In the genomic region with DNA sequence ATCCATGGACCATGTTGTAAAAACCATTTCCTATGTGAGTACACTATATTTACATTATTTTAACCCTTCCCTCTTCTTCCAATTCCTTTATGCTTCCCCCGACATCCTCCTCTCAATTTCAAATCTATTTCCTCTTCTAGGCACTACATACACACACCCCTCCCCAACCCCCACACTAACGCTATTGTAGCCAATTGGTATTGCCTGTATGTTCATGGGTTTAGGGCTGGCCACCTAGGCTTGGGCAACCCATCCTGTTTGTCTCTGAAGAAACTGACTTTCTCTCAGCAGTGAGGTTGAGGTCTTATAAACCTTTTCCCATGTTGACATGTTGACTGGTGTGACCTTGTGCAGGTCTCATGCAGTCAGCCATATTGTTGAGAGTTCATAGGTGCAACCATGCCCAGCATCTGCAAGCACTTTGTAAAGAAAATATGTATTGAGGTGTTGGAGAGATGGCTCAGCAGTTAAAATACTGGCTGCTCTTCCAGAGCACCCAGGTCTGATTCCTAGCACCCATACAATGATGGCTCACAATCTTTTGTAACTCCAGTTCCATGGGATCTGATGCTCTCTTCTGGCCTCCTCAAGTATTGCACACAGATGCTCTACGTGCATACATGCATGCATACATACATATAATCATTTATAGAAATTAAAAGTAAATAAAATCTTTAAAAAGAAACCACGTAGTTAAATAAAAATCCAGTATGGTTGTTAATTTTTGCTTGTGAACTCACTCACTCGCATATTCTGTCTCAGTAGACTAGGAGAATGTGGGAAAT, we compare ENCODE assay signal across 25 mouse cellular contexts. TPM values are rescaled to one million over a fixed set of nuclear protein-coding genes. Genes with fewer than 3 reads are reported as not detected.
DNase-seq lines count a peak whose midpoint lies in the region; ATAC-seq and TF ChIP-seq lines count a peak whose summit lies in the region.
"Had no signal": no experiment of that assay in that cellular context is flagged by ENCODE, and none has a peak within 500 bp of the region (broad histone marks: within the 10 kb centered on the region; RNA-seq: fewer than 3 reads in every experiment).

No protein-coding gene starts in this region.

- H3K4me2 ChIP-seq in kidney, postnatal 0 days (ENCODE audit: low read length) = no peak overlapping the region
- H3K4me2 ChIP-seq in kidney, embryonic 14.5 days (replicated peaks; ENCODE audit: low read depth, low read length) = no peak overlapping the region
- H3K4me2 ChIP-seq in lung, postnatal 0 days (replicated peaks; ENCODE audit: low read depth, low read length) = no peak overlapping the region
- H3K4me2 ChIP-seq: embryonic facial prominence, embryonic 13.5 days; forebrain, embryonic 13.5 days; heart, embryonic 11.5 days; hindbrain, embryonic 15.5 days; lung, embryonic 15.5 days; midbrain, embryonic 12.5 days had no signal

- no peaks in the 10 kb centered on the region for H3K27me3 ChIP-seq in kidney, postnatal 0 days (ENCODE audit: insufficient read depth, low read length)
- H3K27me3 ChIP-seq in kidney, embryonic 14.5 days (ENCODE audit: control insufficient read depth, insufficient read depth, low read length) = no peaks in the 10 kb centered on the region
- H3K27me3 ChIP-seq in lung, postnatal 0 days (replicated peaks; ENCODE audit: insufficient read depth, low read length) = no peaks in the 10 kb centered on the region
- H3K27me3 ChIP-seq: embryonic facial prominence, embryonic 13.5 days; forebrain, embryonic 13.5 days; hindbrain, embryonic 15.5 days; lung, embryonic 15.5 days; midbrain, embryonic 12.5 days had no signal

- ATAC-seq in kidney, postnatal 0 days (replicated peaks; ENCODE audit: low FRiP score, low read depth) = no peak
- ATAC-seq in kidney, embryonic 14.5 days (ENCODE audit: low FRiP score, low TSS enrichment) = no peak
- ATAC-seq in lung, postnatal 0 days = no peak
- ATAC-seq: forebrain, embryonic 13.5 days had no signal

- no peak for TF ChIP-seq EP300 in lung, postnatal 0 days (IDR thresholded peaks at IDR 0.05)

- no peaks in the 10 kb centered on the region for H3K36me3 ChIP-seq in kidney, postnatal 0 days (ENCODE audit: insufficient read depth, low read length)
- no peaks in the 10 kb centered on the region for H3K36me3 ChIP-seq in kidney, embryonic 14.5 days (ENCODE audit: control insufficient read depth, insufficient read depth, low read length)
- H3K36me3 ChIP-seq in lung, postnatal 0 days (ENCODE audit: insufficient read depth, low read length) = no peaks in the 10 kb centered on the region
- H3K36me3 ChIP-seq: hindbrain, embryonic 15.5 days; lung, embryonic 15.5 days had no signal

- peak; percentile 23; the same call in 1 of the 2 replicates for TF ChIP-seq CTCF in kidney, postnatal 0 days (IDR thresholded peaks at IDR 0.05; ENCODE audit: low read depth)
- peak; percentile 38 for TF ChIP-seq CTCF in lung, postnatal 0 days (IDR thresholded peaks at IDR 0.05)

- H3K9ac ChIP-seq in kidney, postnatal 0 days (ENCODE audit: low read depth, low read length) = no peak overlapping the region
- no peak overlapping the region for H3K9ac ChIP-seq in kidney, embryonic 14.5 days (ENCODE audit: low read depth, low read length)
- H3K9ac ChIP-seq in lung, postnatal 0 days (replicated peaks; ENCODE audit: low read depth) = no peak overlapping the region
- H3K9ac ChIP-seq: embryonic facial prominence, embryonic 13.5 days; forebrain, embryonic 13.5 days; hindbrain, embryonic 15.5 days; lung, embryonic 15.5 days; midbrain, embryonic 12.5 days had no signal

- no peaks in the 10 kb centered on the region for H3K9me3 ChIP-seq in kidney, postnatal 0 days (replicated peaks; ENCODE audit: low read length)
- H3K9me3 ChIP-seq in kidney, embryonic 14.5 days (ENCODE audit: control insufficient read depth, low read length) = no peaks in the 10 kb centered on the region
- no peaks in the 10 kb centered on the region for H3K9me3 ChIP-seq in lung, postnatal 0 days (ENCODE audit: low read length)
- H3K9me3 ChIP-seq: embryonic facial prominence, embryonic 13.5 days; forebrain, embryonic 13.5 days; hindbrain, embryonic 15.5 days; limb, embryonic 10.5 days; lung, embryonic 15.5 days; midbrain, embryonic 12.5 days had no signal

- no peak for DNase-seq in kidney, postnatal 0 days (ENCODE audit: low spot score)
- no peak for DNase-seq in lung, postnatal 0 days (ENCODE audit: low spot score)
- no peak for DNase-seq in lung, adult 18-20 months
- DNase-seq in ZHBTc4 (ENCODE audit: low read depth, low spot score) = peak; percentile 15
- no peak for DNase-seq in thymus, adult 18-20 months
- no peak for DNase-seq in retina, postnatal 1 day
- DNase-seq: adrenal gland, adult 2 months; B cell, adult 2 months; cerebellum, adult 11-12 months; cerebellum, postnatal 14 days; embryo, embryonic 11 days; gastrocnemius, adult 2 months; kidney, adult 9 months; kidney, postnatal 36 days; layer of hippocampus, adult 9-11 months; thymus, postnatal 14 days had no signal

- 92% methylated on average over 5 of the region's 5 CpGs for WGBS in kidney, postnatal 0 days
- WGBS in kidney, embryonic 14.5 days = 92% methylated on average over 5 of the region's 5 CpGs
- WGBS in lung, postnatal 0 days = 87% methylated on average over 5 of the region's 5 CpGs

- no peak overlapping the region for H3K4me3 ChIP-seq in kidney, postnatal 0 days (replicated peaks; ENCODE audit: low read depth, low read length)
- no peak overlapping the region for H3K4me3 ChIP-seq in kidney, embryonic 14.5 days (ENCODE audit: low read length)
- no peak overlapping the region for H3K4me3 ChIP-seq in lung, postnatal 0 days (ENCODE audit: low read depth, low read length)
- H3K4me3 ChIP-seq: embryonic facial prominence, embryonic 13.5 days; forebrain, embryonic 13.5 days; gastrocnemius, adult 2 months; hindbrain, embryonic 15.5 days; limb, embryonic 10.5 days; lung, embryonic 15.5 days; midbrain, embryonic 12.5 days had no signal

- H3K4me1 ChIP-seq in kidney, postnatal 0 days (replicated peaks; ENCODE audit: insufficient read depth, low read length) = peaks cover 19% of the 10 kb centered on the region
- H3K4me1 ChIP-seq in kidney, embryonic 14.5 days (ENCODE audit: control insufficient read depth, insufficient read depth, low read length) = 0 out of 2 replicates have a peak, but pooled peaks cover 16% of the 10 kb centered on the region
- peaks cover 6% of the 10 kb centered on the region for H3K4me1 ChIP-seq in lung, postnatal 0 days (ENCODE audit: insufficient read depth, low read depth, low read length)

- no peak overlapping the region for H3K27ac ChIP-seq in kidney, postnatal 0 days
- H3K27ac ChIP-seq in kidney, embryonic 14.5 days (ENCODE audit: low read depth, low read length) = no peak overlapping the region
- no peak overlapping the region for H3K27ac ChIP-seq in lung, postnatal 0 days (ENCODE audit: low read length)
- H3K27ac ChIP-seq: embryonic facial prominence, embryonic 13.5 days; forebrain, embryonic 13.5 days; gastrocnemius, adult 2 months; hindbrain, embryonic 15.5 days; limb, embryonic 10.5 days; lung, embryonic 15.5 days; macrophage; midbrain, embryonic 12.5 days had no signal

RNA-seq across cellular contexts. Expression of a gene that starts 5.7 kb away (rescaled TPM):
- 12.5 and 13.9 TPM in 2 replicates for polyA plus RNA-seq in kidney, postnatal 0 days (2015; fragmentation: Nextera tagmentation; extraction: Ambion mirVana)
- 14.9 and 22.1 TPM in 2 replicates for polyA plus RNA-seq in kidney, embryonic 14.5 days (2014; fragmentation: Nextera tagmentation; extraction: Ambion mirVana)
- 12.2 and 14.4 TPM in 2 replicates for polyA plus RNA-seq in lung, postnatal 0 days (2015; fragmentation: Nextera tagmentation; extraction: Ambion mirVana)

RNA-seq across cellular contexts. Expression of a gene that starts 32.0 kb away (rescaled TPM):
- polyA plus RNA-seq in kidney, postnatal 0 days (2015; fragmentation: Nextera tagmentation; extraction: Ambion mirVana) = 4.3 and 4.5 TPM in 2 replicates
- 5.5 and 6.2 TPM in 2 replicates for polyA plus RNA-seq in kidney, embryonic 14.5 days (2014; fragmentation: Nextera tagmentation; extraction: Ambion mirVana)
- polyA plus RNA-seq in lung, postnatal 0 days (2015; fragmentation: Nextera tagmentation; extraction: Ambion mirVana) = 28.8 and 37.2 TPM in 2 replicates

RNA-seq across cellular contexts. Expression of a gene that starts 54.1 kb away (rescaled TPM):
- 29.7 and 30.1 TPM in 2 replicates for polyA plus RNA-seq in kidney, postnatal 0 days (2015; fragmentation: Nextera tagmentation; extraction: Ambion mirVana)
- polyA plus RNA-seq in kidney, embryonic 14.5 days (2014; fragmentation: Nextera tagmentation; extraction: Ambion mirVana) = 27.9 and 47.3 TPM in 2 replicates
- polyA plus RNA-seq in lung, postnatal 0 days (2015; fragmentation: Nextera tagmentation; extraction: Ambion mirVana) = 16.5 and 18.6 TPM in 2 replicates
